Mouse (Mus musculus) thymus, postnatal 4 days (tissue): ENCODE results near the gene Col9a1.

Experiments used
- DNase-seq: peaks from one replicate; pipeline ENCODE4 v3.0.0; 2021

Col9a1 gene

GRCm38 (mm10) chr1:24222981-24223612 lies 45.7 kb downstream of the Col9a1 start:
- no peak for DNase-seq

DNA sequence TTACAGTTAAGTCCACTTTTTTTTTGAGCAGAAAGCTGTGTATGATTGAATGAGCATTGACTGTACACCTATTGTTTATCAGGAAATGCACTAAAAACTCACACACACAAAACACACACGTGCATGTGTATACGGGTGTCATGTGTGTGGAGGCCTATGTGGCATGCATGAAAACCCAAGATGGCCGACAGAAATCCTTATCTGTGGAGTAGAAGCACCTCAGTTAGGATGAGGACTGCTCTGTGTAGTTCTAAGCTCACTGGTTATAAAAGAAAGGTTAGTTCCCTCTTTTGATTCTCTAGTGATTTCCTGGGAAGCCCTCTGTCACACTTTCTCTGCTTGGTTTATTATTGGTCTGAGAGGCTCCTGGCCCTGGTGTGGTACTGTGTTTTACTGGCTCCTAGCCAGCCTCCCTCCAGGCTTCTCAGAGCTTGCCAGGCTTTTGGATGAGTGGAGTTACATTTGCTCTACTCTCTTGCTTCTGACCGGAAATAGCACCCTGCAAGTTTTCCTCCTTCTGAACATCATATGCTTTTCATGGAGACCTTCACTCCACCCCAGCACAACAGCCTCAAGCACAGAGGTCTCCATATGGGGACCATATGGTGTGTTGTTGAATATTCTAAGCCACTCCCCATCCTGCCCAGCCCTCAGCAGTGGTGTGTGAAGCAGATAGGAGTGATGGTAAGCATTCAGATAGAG lies 48.6 kb downstream of the Col9a1 start:
- DNase-seq = no peak

GRCm38 (mm10) chr1:24226941-24227711 lies 49.7 kb downstream of the Col9a1 start:
- DNase-seq = no peak

GRCm38 (mm10) chr1:24229552-24229951 lies 52.1 kb downstream of the Col9a1 start:
- DNase-seq = no peak

DNA sequence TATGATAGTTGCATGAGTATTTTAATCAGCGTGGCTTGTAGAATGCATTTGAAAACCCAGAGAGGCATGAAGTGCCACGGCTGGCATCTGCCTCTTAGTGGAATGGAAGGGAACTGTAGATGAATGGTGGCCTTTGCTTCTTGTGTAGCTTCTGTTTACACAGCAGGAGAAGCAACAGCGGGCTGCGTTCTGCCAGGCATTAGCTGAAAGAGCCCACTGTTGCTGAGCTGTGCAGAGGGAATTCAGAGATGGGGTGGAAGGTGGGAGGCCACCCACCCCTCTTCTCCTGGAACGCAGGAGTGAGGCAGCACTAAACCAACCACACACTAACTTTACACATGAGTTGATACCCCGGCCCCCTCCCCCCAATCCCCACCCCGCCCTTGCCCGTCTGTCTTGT lies 53.0 kb downstream of the Col9a1 start:
- DNase-seq = no peak

DNA sequence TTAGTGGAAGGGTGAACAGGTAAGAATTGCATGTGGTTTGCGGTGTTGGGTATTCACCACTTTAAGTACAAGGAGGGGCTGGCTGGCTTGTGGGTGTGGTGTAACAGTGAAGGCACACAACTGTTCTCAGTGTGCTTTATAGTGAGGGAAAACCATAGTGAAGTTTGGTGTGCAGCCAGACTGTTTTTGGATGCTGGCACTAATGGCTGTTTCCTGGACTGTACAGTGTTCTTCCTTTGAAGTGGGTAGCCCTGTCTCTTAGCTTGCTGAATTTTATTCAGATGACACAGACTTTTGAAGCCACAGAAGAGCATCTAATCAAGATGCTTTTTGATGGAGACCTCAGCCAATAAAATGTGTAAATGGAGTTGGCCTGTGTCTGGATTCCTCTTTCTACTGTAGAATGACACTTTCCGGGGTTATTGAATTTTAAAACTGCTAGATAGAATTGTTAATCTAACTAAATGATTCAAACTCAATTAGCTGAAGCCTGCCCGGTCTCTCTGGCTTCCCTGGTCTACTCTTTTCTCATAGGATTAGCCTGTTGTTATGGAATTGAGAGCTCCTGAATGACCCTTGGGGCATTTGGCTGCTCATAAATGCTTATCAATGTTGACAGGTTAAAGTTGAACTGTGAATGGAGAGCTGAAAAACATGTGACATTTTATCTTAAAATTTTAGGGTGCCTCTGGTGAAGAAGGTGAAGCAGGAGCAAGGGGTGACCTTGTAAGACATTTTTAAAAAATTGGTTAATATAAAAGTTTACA lies 54.3 kb downstream of the Col9a1 start:
- DNase-seq = no peak

- DNase-seq = no peak
Observed at GRCm38 (mm10) chr1:24236330-24236729, 58.9 kb downstream of the Col9a1 start.

- DNase-seq = no peak
Observed at GRCm38 (mm10) chr1:24240039-24240691, 62.8 kb downstream of the Col9a1 start.

GRCm38 (mm10) chr1:24244931-24245330 lies 67.5 kb downstream of the Col9a1 start:
- DNase-seq = no peak

DNA sequence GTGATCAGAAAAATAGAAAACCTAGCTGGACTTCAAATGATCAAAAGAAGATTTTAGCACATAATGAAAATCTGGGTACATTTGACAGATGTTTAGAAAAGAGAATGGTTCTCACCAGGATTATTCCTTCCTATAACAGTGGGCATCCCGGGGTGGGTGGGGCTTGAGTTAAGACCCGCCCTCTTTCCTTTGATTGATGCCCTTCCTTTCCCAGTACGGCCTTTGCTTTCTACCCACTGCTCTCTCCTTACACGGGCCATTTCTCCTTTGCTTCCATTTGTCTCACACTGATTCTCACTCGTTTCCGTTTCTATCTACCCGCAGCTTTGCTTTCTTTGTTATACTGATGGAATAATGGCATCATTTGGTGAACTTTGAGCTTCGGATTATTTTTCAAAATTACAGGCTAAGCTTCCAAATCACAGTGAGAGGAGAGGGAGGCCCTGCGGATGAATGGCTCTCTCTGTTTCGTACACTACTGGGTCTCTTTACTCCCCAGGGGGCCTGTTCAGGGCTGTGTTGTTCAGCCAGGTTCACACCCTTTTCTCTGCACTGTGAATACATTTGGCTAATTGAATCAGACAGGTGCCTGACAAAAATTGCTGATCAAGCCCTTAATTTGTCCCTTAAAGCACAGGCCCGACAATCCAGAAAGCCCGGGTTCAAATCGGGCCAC lies 68.4 kb downstream of the Col9a1 start:
- DNase-seq = no peak

DNA sequence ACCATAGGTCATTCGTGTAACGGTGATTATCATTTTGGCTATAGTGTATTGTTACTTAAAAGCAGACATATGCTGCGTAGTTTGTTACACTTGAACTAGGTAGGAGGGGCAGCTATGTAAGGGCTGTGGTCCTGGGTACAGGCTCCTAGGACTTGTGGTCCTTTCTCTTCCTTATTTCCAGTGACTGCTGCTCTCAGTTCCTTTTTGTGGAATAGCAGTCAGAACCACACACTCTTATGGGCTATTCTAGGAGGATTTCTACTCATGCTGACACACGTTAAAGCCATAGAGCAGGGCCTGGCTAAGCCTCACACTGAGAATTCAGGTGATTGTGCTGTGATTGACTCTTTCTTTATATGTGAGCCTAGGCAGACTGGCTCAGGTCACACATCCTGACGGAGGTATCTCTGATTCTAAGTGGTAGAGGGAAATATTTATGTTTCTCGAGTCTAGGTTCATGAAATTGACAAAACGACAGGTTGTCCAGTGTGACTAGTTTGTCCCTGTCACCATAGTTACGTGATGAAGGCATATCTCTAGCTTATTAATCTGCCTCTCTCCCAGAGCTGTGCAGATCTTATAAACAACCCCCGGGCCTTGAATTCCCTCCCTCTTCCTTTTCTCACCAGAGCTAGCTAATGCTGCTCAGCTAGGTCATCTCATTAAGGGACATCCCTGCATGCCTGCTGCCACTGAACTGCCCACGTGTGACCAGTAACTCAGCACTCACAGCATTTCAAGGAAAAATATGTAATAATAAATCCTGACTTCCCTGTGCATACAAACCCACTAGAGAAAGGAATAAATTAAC lies 71.1 kb downstream of the Col9a1 start:
- DNase-seq = no peak

DNA sequence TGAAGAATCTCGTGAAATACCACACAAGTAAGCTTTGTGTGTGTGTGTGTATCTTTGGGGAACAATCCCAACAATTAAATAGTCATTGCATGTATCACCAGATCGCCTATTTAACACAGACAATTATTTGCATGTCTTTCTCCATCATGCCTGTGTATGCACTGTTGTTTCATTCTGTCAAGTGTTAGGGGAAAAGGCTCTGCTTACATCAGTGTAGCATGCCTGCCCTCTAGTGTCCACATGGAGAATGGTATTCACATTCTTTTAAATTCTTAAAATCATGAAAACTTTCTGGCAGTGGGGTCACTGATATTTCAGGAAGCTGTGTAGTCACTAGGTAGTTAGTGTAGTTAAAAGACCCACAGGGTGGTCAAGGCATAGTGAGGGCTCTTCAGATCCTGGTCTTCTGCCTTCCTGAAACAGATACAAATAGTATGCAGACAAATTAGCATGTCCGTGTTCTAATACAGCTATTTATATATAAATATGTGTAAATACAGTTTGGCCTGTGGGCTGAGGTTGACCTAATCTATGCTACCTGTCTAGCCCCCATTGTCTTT lies 71.8 kb downstream of the Col9a1 start:
- DNase-seq = peak; percentile 5

GRCm38 (mm10) chr1:24257961-24258360 lies 80.6 kb downstream of the Col9a1 start:
- no peak for DNase-seq

- DNase-seq = no peak
Observed at GRCm38 (mm10) chr1:24259419-24259818, 82.0 kb downstream of the Col9a1 start.

- no peak for DNase-seq
Observed at GRCm38 (mm10) chr1:24261181-24261580, 83.8 kb downstream of the Col9a1 start.

GRCm38 (mm10) chr1:24267022-24267421 lies 89.6 kb downstream of the Col9a1 start:
- DNase-seq = no peak

DNA sequence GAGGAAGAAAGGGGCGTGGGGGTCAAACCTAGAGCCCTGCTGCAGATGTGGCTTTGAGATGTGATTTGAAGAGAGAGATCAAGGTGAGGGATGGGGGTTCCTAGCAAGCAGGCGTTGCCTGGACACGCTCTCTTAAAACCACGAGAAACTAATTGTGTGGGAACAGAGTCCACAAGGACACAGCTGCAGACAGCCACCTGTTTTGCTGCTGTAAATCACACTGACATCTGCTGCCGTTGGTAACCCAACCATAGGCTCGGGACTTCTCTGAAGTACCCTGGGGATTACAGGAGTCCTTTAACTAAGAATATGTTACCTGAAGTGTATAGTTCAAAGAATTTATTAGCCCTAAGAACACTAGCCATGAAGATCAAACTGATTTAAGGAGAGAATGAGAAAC lies 109.0 kb downstream of the Col9a1 start:
- no peak for DNase-seq

DNA sequence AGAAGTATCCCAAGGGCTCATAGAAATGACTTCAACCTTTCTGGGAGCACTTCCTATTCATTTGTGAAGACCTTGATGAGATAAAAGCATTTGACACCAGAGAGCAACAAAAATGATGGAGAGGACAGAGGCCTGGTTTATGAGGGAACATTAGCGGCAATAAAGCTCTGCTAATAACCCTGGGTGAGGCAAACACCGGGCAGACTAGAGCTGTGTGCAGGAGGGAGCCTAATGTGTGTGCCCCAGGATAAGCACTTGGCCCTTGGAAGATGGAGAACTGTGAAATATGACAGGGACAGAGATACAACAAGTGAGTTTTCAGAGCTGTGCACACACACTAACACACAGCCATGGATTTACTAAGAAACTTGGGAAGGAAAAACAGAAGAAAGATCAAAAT lies 115.1 kb downstream of the Col9a1 start:
- DNase-seq = no peak

DNA sequence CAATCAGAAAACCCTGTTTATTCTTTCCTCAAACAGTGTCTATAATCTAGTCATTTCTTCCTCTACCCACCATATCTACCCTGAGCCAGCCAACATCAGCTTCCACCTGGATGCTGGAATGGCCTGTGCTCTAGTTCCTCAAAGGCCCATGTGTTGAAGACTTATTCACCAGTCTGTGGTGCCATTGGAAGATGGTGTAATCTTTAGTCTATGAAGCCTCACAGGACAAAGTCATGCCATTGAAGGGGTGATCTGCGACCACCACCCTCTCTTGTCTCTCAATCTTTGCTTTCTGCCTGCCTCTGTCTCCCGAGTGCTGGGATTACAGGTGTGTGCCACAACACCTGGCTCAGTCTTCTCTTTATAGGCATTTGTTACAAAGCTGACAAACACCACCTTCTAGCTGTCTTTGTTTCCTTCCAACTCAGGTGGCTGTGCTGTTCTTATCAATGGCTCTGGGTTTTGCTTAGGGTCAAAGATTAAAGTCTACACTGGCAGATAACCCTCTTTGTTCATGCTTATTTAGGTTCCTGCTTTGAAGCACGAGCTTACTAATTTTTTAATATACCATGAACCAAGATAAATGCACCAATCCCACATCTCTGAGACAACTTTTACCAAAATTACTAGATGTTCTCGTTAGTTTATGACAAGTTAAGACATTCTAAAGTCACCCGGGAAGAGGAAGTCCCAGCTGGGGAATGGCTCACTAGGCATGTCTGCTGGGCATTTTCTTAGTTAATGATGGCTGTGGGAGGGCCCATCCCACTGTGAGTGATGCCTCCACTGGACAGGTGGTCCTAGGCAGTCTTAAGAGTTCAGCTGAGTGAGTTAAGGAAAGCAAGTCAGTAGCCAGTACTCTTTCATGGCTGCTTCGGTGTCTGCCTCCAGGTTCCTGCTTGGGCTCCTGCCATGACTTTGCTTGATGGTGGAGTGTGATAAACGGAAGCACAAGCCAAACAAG lies 117.9 kb downstream of the Col9a1 start:
- DNase-seq = no peak

DNA sequence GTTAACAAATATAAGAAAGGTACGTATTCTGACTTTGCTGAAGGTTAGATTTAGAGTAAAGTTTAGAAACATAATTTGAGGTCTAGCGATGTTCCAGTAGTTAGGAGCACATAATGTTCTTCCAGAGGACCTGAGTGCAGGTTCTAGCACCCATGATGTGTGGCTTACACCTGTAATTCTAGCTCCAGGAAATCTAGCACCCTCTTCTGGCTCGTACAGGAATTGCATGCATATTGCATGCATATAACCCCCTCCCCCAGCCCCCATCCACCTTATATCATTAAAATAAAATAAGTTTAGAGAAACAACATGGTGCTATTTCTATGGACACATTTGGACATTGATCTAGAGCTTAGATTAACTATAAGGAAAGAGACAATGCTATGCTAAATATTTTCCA lies 123.3 kb downstream of the Col9a1 start:
- DNase-seq = no peak
